Mouse (Mus musculus) midbrain, embryonic 13.5 days (tissue): ENCODE measurements around the gene Pard3b. TPM values are rescaled to one million over a fixed set of nuclear protein-coding genes. Genes with fewer than 3 reads are reported as not detected.
"Not testable (repeated sequence)": the region's sequence is repeated elsewhere in the genome, so short reads cannot be mapped to it uniquely, and the experiment has no call there.

Experiments
- ATAC-seq: fragments of 200-750 bp; cut with Nextera tagmentation; 2 replicates; pipeline ENCODE4 v1.8.0; 2017; ENCODE audit warnings: mild to moderate bottlenecking, moderate TSS enrichment, moderate library complexity
- H3K27ac ChIP-seq: fragments of 300-500 bp; sonication (generic); 2 replicates; pipeline ENCODE4 v1.5.1; 2015; ENCODE audit warnings: inconsistent platforms, mild to moderate bottlenecking, moderate library complexity
- H3K27me3 ChIP-seq: fragments of 300-500 bp; sonication (generic); 2 replicates; pipeline ENCODE4 v1.6.1; 2015; ENCODE audit warnings: mild to moderate bottlenecking, inconsistent platforms
- H3K36me3 ChIP-seq: fragments of 300-500 bp; sonication (generic); 2 replicates; pipeline ENCODE4 v1.6.1; 2015; ENCODE audit warnings: mild to moderate bottlenecking, inconsistent platforms
- H3K4me1 ChIP-seq: fragments of 300-500 bp; sonication (generic); replicated peaks from 2 replicates; pipeline ENCODE4 v1.6.1; 2015; ENCODE audit warnings: inconsistent platforms
- H3K4me2 ChIP-seq: fragments of 300-500 bp; sonication (generic); replicated peaks from 2 replicates; pipeline ENCODE4 v1.6.1; 2015; ENCODE audit warnings: moderate library complexity, mild to moderate bottlenecking, inconsistent platforms
- H3K4me3 ChIP-seq: fragments of 300-500 bp; sonication (generic); replicated peaks from 2 replicates; pipeline ENCODE4 v1.5.1; 2015; ENCODE audit warnings: mild to moderate bottlenecking, inconsistent platforms
- H3K9ac ChIP-seq: fragments of 300-500 bp; sonication (generic); replicated peaks from 2 replicates; pipeline ENCODE4 v1.6.1; 2015; ENCODE audit warnings: mild to moderate bottlenecking, inconsistent platforms
- H3K9me3 ChIP-seq: fragments of 300-500 bp; sonication (generic); 2 replicates; pipeline ENCODE4 v1.6.1; 2016; ENCODE audit warnings: mild to moderate bottlenecking, inconsistent platforms
- WGBS: fragments of 180-500 bp; shearing (Covaris S2); methylation state at CpG from one replicate; pipeline ENCODE4 v1.1.7; 2015; 5-methylcytosine and 5-hydroxymethylcytosine counted together
- polyA plus RNA-seq: library from polyadenylated mRNA; unstranded; fragments of >200 nt; fragmentation: Nextera tagmentation; extraction: Ambion mirVana; gene quantifications from 2 replicates; pipeline ENCODE4 v1.2.1, GENCODE M21; 2015

The Pard3b gene
- polyA plus RNA-seq, 1 experiment from 2014 or later, result 9.4 TPM

DNA sequence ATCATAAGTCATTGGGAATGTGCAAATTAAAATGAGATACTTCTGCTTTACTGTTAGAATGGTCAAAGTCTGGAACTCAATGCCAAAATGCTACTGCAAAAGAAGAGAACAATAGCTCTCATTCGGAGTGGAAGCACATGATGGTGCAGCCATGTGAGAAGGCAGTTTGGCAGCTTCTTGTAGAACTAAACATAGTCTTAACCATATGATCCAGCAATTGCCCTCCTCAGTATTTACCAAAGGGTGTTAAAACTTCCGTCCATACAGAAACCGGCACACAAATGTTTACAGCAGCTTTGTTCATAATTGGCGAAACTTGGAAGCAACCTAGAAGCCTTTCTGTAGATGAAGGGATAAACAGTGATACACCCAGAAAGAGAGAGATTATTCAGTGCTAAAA lies 943.9 kb downstream of the Pard3b start:
- H3K4me2 ChIP-seq, result no peak overlapping the region
- 85% methylated on average over 4 of the region's 4 CpGs for WGBS
- no peak overlapping the region for H3K9ac ChIP-seq
- no peak for ATAC-seq
- H3K27me3 ChIP-seq, result no peaks in the 10 kb centered on the region
- no peak overlapping the region for H3K4me3 ChIP-seq
- no peak overlapping the region for H3K27ac ChIP-seq
- no peaks in the 10 kb centered on the region for H3K9me3 ChIP-seq
- H3K4me1 ChIP-seq, result peaks cover 2% of the 10 kb centered on the region; the same call in 1 of the 2 replicates
- H3K36me3 ChIP-seq, result no peaks in the 10 kb centered on the region

DNA sequence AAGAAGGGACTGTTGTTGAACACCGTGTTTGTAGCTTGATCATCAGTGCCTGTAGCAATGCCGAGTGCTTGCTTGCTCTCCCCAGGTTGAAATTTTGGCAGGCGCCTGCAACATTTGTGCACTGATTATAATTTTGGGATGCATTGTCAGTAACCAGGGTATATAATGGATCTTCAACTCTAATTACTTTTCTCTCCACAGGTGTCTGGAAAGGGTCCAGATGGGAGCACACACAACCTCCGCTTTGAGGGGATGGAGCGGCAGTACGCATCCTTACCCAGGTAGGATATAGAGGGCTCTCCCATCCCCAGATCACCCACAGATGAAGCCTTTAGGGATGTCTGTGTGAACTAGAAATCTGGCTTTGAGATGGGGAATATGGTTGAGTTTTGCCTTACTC lies 948.9 kb downstream of the Pard3b start:
- H3K9me3 ChIP-seq, result no peaks in the 10 kb centered on the region
- no peaks in the 10 kb centered on the region for H3K36me3 ChIP-seq
- peaks cover 15% of the 10 kb centered on the region for H3K4me1 ChIP-seq
- no peak overlapping the region for H3K27ac ChIP-seq
- no peak overlapping the region for H3K4me3 ChIP-seq
- no peak overlapping the region for H3K4me2 ChIP-seq
- no peaks in the 10 kb centered on the region for H3K27me3 ChIP-seq
- no peak overlapping the region for H3K9ac ChIP-seq
- ATAC-seq, result no peak
- WGBS, result 94% methylated on average over 6 of the region's 6 CpGs

DNA sequence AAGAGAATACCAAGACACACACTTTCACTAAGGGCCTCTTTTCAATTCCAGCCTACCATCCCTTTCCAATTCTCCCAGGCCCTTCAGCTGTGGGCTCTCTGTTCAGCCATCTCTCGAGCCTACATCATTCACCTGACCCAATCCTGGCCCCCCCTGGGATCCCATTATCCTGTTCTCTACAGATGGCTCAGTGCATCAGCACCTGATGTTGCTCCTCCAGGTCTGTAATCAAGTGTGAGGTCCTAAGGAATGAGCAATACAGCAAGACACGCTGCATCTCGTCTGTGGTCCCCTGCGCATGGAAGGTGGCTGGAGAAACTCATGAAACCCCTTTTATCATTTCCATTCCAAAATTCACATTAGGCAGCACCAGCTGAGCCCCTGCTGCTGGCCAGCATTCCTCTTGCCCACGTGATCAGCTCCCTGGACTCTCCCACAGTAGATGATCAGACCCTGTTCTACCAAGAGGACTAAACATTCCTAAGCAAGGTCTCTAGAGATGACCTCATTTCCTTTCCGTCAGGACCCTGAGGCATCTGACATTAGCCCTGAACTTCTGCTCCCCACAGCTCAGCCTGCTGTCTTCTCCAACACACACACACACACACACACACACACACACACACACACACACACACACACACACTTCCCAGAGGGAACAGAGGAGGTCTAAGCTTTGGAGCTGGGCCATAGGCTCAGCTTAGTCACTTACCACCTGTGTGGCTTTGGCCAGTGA lies 952.8 kb downstream of the Pard3b start:
- WGBS, result 43% methylated on average over 6 of the region's 6 CpGs
- peak; percentile 69 for ATAC-seq
- Histone ChIP-seq H3K4me3 (no peak overlapping the region), H3K9me3 (no peaks in the 10 kb centered on the region), H3K4me1 (peaks cover 15% of the 10 kb centered on the region), H3K9ac (no peak overlapping the region), H3K27me3 (no peaks in the 10 kb centered on the region), H3K36me3 (no peaks in the 10 kb centered on the region), H3K27ac (peak overlapping the region; percentile 27), H3K4me2 (no peak overlapping the region)

DNA sequence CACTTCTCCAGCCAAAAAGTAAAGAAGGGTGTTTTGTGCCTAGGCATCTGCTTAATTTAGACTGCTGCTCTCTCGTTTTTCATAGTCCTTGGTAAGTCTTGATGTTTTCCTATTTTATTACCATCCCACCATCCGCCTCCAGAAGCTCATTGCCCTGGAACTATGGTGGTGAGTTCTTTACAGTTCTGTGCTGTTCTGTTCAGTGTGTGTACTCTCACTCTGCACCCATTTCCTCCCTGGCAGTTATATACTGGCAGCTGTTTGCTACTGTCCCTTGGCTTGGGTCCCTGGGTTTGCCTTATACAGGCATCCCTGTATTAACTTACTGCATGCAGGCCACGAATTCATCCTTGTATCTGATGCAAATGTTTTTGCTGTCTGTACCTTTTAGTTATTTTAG lies 956.8 kb downstream of the Pard3b start:
- no peak overlapping the region for H3K4me3 ChIP-seq
- 90% methylated on average over 3 of the region's 3 CpGs for WGBS
- no peak overlapping the region for H3K9ac ChIP-seq
- no peaks in the 10 kb centered on the region for H3K27me3 ChIP-seq
- H3K36me3 ChIP-seq, result no peaks in the 10 kb centered on the region
- H3K9me3 ChIP-seq, result no peaks in the 10 kb centered on the region
- H3K4me2 ChIP-seq, result no peak overlapping the region
- no peak overlapping the region for H3K27ac ChIP-seq
- H3K4me1 ChIP-seq, result peaks cover 11% of the 10 kb centered on the region
- ATAC-seq, result no peak

DNA sequence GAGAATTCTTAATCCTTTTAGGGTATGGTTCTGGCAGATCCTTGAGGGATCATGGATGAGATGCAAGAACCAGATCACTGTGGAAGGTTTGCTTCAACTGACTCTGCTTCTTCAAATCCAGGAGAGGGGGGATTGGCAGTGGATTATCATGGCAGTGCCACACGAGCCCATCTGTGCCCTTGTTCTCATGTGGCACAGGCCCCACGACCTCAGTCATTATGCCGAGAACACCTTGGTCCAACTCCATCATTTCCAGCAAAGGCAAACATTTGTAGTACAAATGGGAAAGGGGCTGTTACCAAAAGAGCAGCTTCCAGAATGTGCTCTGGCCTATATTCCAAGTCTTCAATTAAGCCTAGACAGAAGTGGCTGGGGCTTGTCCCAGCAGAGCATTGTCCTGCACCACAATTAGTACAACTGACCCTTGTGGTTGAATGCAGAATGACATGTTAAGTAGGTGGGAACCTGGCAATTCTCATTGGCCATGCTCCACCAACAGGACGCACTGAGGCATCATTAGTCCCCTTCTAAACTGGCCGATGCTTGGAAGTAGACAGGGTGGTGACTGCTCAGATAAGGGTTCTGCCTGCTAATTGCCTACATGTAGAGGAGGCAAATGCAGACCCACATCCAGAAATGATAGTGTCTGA lies 959.3 kb downstream of the Pard3b start:
- Histone ChIP-seq H3K4me1 (no peaks in the 10 kb centered on the region), H3K27me3 (no peaks in the 10 kb centered on the region), H3K36me3 (no peaks in the 10 kb centered on the region), H3K27ac (no peak overlapping the region), H3K9ac (no peak overlapping the region), H3K4me2 (no peak overlapping the region), H3K4me3 (no peak overlapping the region), H3K9me3 (no peaks in the 10 kb centered on the region)
- no peak for ATAC-seq
- WGBS, result 90% methylated on average over 5 of the region's 5 CpGs

DNA sequence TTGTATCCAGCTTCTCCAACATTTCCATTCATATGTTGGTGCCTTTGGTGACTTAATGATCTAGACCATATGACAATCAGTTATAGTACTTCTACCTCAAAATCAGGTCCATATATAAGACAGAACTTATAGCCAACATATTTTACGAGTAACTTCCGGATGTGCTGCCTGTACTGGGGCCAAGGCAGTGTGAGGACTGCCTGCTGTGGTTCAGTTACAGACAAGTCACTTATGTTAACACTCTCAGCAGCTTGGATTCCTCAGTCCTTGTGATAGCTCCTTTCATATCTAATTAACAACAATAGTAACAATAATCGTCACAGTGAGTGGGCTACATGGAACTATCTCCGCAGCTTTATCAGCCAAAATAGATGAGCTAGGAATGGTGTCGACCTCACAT lies 959.9 kb downstream of the Pard3b start:
- ATAC-seq, result no peak
- WGBS, result 96% methylated on average over 5 of the region's 5 CpGs
- Histone ChIP-seq H3K9me3 (no peaks in the 10 kb centered on the region), H3K27me3 (no peaks in the 10 kb centered on the region), H3K4me2 (no peak overlapping the region), H3K9ac (no peak overlapping the region), H3K4me3 (no peak overlapping the region), H3K36me3 (no peaks in the 10 kb centered on the region), H3K4me1 (no peaks in the 10 kb centered on the region), H3K27ac (no peak overlapping the region)

DNA sequence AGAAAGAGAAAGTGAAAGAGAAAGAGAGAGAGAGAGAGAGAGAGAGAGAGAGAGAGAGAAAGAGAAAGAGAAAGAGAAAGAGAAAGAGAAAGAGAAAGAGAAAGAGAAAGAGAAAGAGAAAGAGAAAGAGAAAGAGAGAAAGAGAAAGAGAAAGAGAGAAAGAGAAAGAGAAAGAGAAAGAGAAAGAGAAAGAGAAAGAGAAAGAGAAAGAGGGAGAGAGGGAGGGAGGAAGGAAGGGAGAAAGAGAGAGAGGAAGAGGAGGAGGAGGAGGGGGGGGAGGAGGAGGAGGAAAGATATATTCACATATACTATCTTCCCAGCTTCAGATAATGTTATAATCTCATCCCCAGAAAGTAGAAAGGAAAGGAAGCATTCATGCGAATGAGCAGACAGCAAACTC lies 966.0 kb downstream of the Pard3b start:
- not testable (repeated sequence) for H3K27ac ChIP-seq, H3K9me3 ChIP-seq, H3K27me3 ChIP-seq, H3K4me1 ChIP-seq, H3K4me3 ChIP-seq, H3K9ac ChIP-seq, H3K36me3 ChIP-seq, H3K4me2 ChIP-seq, ATAC-seq
- 94% methylated on average over 1 of the region's 1 CpGs for WGBS

DNA sequence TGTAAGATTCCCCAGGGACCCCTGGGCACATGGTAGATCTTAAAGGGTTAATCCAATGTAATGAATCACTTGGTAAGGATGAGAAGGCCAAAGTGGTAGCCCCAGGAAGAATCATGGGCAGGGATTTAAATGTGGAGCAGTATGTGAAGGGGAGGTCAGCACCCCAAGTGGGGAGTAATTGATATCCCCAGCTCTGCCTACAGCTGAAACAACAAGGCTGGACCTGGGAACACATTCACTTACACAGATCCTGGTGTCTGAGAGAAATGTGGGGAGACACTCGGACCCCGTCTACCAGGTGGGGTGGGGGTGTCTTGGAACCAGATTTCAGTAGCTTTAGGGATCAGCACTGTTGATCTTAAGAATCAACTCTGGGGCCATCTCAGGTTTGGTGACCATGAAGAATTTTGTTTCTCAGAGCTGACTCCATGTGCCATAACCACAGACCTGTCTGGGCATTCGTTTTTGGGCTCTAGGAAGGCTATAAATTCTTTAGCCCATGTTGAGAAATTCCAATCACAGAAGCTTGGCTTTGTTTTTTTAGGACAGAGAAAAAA lies 979.6 kb downstream of the Pard3b start:
- Histone ChIP-seq H3K9me3 (no peaks in the 10 kb centered on the region), H3K9ac (no peak overlapping the region), H3K27me3 (no peaks in the 10 kb centered on the region), H3K27ac (no peak overlapping the region), H3K4me1 (no peaks in the 10 kb centered on the region), H3K4me3 (no peak overlapping the region), H3K4me2 (no peak overlapping the region), H3K36me3 (no peaks in the 10 kb centered on the region)
- WGBS, result 89% methylated on average over 3 of the region's 3 CpGs
- ATAC-seq, result no peak

DNA sequence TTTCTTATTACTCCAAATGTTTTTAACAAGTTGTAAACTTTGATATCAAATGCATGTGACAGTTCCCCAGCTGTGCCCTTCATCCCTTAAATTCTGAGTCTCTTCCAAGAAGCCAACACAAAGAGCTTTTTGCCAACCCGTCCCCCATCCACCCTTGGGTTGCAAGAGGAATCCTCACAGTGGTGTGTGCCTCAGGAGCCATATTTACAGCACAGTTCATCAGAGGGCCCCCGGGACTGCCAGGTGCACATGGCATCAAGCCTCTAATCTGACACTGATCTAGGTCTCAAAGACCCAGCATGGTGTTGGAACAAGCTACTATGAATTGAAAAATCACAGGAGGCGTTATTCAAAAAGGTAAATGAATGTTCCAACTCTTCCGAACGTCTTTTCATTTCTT lies 980.8 kb downstream of the Pard3b start:
- H3K4me1 ChIP-seq, result no peaks in the 10 kb centered on the region
- H3K27me3 ChIP-seq, result no peaks in the 10 kb centered on the region
- no peak overlapping the region for H3K27ac ChIP-seq
- 93% methylated on average over 5 of the region's 5 CpGs for WGBS
- H3K4me3 ChIP-seq, result no peak overlapping the region
- no peak for ATAC-seq
- H3K4me2 ChIP-seq, result no peak overlapping the region
- no peak overlapping the region for H3K9ac ChIP-seq
- no peaks in the 10 kb centered on the region for H3K36me3 ChIP-seq
- H3K9me3 ChIP-seq, result no peaks in the 10 kb centered on the region

DNA sequence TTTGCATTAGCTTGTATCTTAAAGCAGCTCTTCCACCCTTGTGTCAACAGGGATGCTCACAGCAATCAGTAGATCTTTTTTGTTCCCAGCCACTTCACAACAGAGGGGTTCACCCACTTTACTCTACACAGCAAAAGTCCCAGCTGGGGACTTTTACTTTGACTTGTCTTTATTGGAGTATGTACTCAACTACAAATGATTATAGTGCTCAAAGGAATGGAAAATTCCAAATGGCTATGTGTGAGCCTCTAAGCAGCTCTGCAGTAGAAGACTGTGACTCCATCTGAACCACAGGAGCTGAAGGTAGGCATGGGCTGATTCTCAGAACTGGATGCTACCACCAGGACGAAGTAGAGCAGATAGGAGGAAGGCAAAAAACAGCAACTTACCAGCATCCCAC lies 983.8 kb downstream of the Pard3b start:
- ATAC-seq, result no peak
- Histone ChIP-seq H3K27me3 (no peaks in the 10 kb centered on the region), H3K27ac (no peak overlapping the region), H3K4me2 (no peak overlapping the region), H3K4me3 (no peak overlapping the region), H3K9ac (no peak overlapping the region), H3K4me1 (no peaks in the 10 kb centered on the region), H3K9me3 (no peaks in the 10 kb centered on the region), H3K36me3 (no peaks in the 10 kb centered on the region)
- WGBS, result 87% methylated on average over 1 of the region's 1 CpGs

DNA sequence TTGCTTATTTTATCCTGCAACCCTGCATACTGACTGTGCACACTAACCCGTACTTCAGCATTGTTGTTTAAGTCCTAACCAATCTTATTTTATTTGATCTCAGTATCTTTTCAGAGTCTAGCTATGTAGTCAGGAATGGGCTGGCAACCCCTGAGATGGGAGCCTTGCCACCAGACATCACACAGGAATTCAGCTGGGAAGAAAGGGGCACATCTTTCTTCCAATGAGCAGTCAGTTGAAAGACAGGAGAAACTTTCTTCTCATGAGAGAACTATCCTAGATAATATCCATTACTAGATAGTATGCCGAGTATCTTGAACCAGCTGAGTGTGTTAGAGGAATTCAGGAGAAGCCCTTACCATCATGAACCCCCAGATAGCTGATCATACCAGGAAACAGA lies 985.5 kb downstream of the Pard3b start:
- no peak overlapping the region for H3K9ac ChIP-seq
- WGBS, result 89% methylated on average over 2 of the region's 2 CpGs
- ATAC-seq, result no peak

DNA sequence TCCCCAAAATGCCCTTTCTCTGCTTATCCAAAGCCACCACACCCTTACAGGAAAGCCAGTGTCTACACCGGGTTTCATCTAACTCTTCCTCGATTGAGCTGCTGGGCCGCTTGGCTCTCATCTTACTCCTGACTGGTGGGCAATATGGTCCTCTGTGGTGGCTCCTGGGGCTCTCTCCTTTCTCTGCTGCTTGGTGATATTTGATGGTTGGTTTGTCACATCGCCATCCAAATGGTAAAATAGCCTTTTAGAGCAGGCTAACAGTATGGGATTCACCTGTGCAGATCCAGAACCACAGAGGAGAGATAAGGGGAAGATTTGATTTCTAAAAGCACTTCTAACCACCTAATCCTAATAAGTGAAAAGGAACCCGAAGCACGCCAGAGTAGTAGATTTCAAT lies 986.2 kb downstream of the Pard3b start:
- H3K4me2 ChIP-seq, result no peak overlapping the region
- H3K27ac ChIP-seq, result no peak overlapping the region
- 93% methylated on average over 6 of the region's 6 CpGs for WGBS
- ATAC-seq, result no peak
- no peak overlapping the region for H3K9ac ChIP-seq
- no peak overlapping the region for H3K4me3 ChIP-seq
- no peaks in the 10 kb centered on the region for H3K27me3 ChIP-seq
- no peaks in the 10 kb centered on the region for H3K36me3 ChIP-seq
- H3K4me1 ChIP-seq, result no peaks in the 10 kb centered on the region
- no peaks in the 10 kb centered on the region for H3K9me3 ChIP-seq

More for the DNA sequence above, 985.5 kb downstream of the Pard3b start:
- no peaks in the 10 kb centered on the region for H3K4me1 ChIP-seq
- H3K27me3 ChIP-seq, result no peaks in the 10 kb centered on the region
- H3K9me3 ChIP-seq, result no peaks in the 10 kb centered on the region
- no peak overlapping the region for H3K4me3 ChIP-seq
- no peak overlapping the region for H3K4me2 ChIP-seq
- H3K27ac ChIP-seq, result no peak overlapping the region
- H3K36me3 ChIP-seq, result no peaks in the 10 kb centered on the region
